Mouse (Mus musculus): Measurements from ENCODE around the gene Boc.

DNA sequence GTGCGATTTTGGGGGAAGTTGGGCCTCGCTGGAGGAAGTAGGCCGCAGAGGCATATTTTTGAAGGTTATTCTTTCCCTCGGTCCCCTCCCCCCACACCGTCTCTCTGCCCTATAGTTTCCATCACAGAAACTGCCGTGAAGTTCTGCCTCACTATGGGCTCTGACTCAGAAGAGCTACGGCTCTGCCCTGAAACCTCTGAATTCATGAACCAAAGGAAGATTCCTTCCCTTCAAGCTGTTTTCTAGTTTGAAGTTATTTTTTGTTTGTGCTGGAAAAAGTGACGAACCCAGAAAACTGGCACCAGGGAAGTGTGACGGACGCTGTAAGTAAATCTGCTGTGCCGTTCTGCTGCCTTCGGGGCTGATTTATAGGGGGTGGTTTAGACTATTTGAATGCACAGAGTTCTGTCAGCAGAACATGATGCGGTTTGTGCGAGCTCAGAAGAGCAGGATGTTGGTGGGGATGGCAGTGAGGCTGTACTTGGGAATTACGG is 61.7 kb downstream of the Boc start:
- no peak for TF ChIP-seq CTCF (IDR thresholded peaks at IDR 0.05; ENCODE audit: low read depth, low read length)
- TF ChIP-seq POLR2A (IDR thresholded peaks at IDR 0.05; ENCODE audit: extremely low read depth, insufficient read depth, low read length): no peak
